Mouse (Mus musculus): ENCODE measurements at regions not wholly inside any gene's neighbourhood (a gene's known extent, or its start where the extent isn't known, plus 50 kb on each side); places are given as distances from the start of the nearest gene placed in this dataset.
"Not testable (repeated sequence)": the region's sequence is repeated elsewhere in the genome, so short reads cannot be mapped to it uniquely, and the experiment has no call there.

DNA sequence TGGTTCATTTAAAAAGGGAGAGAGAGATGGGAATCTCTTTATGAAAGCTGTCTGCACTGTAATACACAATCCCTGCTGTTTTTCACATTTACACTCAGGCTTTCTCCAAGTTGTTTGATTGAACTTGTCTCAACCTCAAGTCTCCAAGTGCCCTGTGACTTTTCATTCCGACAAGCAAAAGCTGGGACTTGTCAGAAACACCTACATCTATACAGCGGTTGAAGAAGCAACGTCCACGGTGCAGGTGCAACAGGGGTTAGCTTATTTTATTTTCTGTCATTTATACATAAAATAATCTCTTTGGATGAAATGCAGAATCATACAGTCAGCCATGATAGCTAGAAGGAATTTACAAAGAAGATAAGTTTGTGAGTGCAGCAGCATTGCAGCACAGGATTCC is 184.6 kb upstream of the Gm21293 start:
- DNase-seq = no peak

DNA sequence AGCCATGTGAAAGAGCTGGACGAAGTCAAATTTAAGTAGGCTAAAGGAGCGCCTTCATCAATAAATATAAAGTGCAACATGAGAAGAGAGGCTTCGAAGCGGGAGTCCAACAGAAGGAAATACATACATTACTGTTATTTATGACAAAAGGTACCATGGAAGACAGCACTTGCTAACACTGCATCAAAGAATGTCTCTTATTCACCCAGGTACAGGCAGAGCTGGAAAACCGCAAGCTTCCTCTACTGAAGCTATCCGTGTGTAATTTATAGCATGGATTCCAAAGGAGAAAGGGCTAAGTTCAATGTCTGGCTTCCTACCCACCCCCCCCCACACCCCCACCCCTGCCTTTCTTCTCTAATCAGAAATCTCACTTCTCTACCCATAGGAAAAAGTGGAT is 166.7 kb upstream of the Gm21293 start:
- DNase-seq = no peak

DNA sequence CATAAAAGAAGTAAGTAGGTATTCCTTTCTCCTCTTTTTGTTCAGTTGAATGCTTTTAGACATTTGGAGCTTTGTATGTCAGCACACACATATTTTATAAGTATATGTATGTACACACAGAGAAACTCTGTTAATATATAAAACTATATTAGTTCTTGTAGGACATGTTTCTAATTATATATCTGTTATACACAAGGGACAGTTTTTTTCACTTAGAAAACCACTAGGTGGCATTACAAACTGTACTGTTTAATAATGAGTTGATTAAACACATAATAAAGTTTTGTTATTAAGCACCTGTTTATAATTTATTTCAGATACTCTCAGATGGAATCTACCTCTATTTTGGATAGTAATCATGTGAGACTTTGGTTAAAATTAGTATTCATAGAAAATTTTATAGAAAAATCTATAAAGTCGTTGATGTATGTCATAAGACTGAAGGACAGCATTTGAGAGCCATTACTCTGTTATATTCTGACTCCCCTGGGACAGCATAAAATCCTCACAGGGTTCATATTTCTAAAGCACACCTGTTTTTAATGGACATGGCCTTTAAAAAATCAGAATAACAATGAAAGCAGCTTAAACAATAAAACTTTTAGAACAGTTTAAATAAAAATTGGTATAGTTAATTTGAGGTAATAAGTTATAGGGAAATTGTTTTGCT is 158.4 kb upstream of the Gm21293 start:
- DNase-seq = no peak

DNA sequence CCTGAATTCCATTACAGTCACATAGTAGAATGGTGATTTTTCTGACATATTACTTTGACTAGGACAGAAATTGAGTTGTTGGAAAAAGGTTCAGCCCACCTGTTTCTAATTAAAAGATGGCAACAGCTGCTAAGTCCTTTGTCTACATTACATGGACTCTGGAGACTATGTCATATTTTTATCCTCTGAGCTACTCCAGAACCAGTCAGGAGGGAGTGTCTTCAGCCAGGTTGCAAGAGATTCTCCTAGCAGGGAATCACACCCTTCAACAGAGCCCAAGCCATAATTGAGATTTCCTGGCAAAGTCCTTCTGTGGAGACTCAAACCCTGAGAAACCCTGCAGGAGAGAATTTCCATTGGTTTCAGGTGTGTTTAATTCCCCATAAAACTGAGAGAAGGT is 123.2 kb upstream of the Gm21293 start:
- DNase-seq = no peak

DNA sequence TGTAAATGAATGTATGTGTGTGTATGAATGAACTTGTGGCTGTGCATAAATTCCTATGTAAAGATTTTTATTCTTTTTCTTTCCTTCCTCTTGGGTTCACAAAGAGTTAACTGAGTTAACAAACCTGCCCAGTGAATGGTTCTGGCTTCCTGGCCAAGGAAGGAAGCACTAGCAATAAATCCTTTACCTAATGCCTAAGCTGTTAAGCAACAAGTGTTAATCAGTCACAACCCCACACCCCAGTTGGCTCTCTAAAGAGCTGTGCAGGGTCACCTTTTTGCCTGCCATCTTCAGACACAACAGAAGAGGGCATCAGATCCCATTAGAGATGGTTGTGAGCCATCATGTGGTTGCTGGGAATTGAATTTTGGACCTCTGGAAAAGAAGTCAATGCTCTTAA is 121.2 kb upstream of the Gm21293 start:
- no peak for DNase-seq

DNA sequence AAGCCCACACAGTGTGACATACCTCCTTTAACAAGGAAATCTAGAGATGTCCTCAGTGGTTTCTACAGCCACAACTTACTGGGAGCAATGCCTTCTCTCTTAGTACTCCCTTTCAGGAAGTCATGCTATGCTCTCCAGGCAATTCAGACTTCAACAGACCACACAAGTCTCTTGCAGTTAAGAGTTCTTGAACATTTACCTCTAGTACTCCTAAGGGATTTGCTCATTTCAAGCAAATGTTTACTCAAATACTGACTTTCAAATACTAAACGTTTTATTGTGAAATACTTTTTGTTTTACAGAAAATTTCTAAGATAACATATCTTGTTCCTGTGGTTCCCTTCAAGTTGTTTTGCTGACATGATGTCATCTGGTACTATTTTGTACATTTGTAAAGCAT is 114.6 kb upstream of the Gm21293 start:
- DNase-seq = no peak

DNA sequence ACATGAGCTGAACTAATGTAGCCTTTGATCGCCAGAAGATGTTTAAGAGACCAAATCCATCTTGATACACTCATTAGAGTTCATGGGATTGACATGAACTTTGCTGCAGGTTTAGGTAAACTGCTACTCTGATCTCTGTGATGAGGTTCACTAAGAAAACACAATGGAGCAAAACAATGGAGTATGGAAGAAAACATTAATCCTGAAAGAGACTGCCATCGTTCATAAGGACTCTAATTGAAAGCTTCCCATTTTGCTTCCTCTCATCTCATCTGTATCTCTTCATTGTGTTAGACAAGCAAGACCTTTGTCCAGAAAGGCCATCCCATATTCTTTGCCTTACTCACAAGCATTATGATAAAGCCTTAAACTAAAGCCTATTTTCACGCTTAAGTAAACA is 110.0 kb upstream of the Gm21293 start:
- no peak for DNase-seq

DNA sequence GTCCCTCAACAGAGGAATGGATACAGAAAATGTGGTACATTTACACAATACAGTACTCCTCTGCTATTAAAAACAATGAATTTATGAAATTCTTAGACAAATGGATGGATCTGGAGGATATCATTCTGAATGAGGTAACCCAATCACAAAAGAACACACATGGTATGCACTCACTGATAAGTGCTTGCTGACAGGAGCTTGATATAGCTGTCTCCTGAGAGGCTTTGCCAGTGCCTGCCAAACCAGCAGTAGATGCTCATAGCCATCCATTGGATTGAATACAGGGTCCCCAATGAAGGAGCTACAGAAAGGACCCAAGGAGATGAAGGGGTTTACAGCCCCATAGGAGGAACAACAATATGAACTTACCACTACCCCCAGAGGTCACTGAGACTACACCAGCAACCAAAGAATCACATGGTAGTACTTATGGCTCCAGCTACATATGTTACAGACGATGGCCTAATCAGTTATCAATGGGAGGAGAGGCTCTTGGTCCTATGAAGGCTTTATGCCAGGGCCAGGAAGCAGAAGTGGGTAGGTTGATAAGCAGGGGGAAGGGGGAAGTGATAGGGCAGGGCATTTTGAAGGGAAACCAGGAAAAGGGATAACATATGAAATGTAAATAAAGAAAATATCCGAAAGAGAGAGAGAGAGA is 100.9 kb upstream of the Gm21293 start:
- not testable (repeated sequence) for DNase-seq

DNA sequence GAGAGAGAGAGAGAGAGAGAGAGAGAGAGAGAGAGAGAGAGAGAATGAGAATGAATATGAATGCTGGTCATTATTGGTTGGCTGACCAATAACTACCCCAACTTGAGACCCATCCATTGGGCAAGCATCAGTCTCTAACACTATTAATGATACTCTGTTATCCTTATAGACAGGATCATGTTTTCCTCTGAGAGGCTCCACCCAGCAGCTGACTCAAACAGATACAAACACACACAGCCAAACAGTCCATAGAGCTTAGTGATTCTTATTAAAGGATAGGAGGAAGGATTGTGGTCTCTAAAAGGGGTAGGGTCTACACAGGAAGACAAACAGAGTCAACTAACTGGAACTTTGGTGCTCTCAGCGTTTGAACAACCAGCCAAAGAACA is 100.4 kb upstream of the Gm21293 start:
- DNase-seq = no peak

DNA sequence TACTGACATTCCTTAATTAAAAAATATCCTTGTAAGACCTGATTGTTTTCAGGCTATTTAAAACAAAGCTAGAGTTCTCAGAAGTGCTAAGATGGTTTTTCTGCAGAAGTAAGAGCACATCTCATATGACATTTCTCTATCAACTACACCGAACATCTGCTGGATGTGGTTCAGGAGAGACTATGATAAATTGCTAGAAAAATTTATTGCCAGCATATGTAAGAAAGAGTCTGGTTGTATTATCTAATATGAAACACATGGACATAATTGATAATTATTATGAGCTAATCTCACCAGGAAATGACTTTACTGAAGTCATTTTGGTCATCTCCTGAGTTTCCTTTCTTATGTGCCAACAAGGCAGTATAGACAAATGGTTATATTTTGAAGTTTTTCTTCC is 99.2 kb upstream of the Gm21293 start:
- DNase-seq = no peak
